30 mouse cellular contexts compared by ENCODE assay signal in genomic region chr1:136030201-136030600, GRCm38 (mm10). TPM values are rescaled to one million over a fixed set of nuclear protein-coding genes. Genes with fewer than 3 reads are reported as not detected.
DNase-seq lines count a peak whose midpoint lies in the region; ATAC-seq lines count a peak whose summit lies in the region.
"Had no signal": no experiment of that assay in that cellular context is flagged by ENCODE, and none has a peak within 500 bp of the region (broad histone marks: within the 10 kb centered on the region; RNA-seq: fewer than 3 reads in every experiment).

No protein-coding gene starts in this region.

- peak overlapping the region; percentile 35; the same call in 1 of the 2 replicates for H3K27ac ChIP-seq in heart, embryonic 11.5 days (ENCODE audit: low read depth, low read length)
- H3K27ac ChIP-seq in embryonic facial prominence, embryonic 14.5 days (replicated peaks; ENCODE audit: low read depth, low read length) = no peak overlapping the region
- H3K27ac ChIP-seq in midbrain, embryonic 13.5 days = peak overlapping the region; percentile 22; the same call in 1 of the 2 replicates
- H3K27ac ChIP-seq: embryonic facial prominence, embryonic 12.5 days; hindbrain, embryonic 13.5 days; kidney, postnatal 0 days; left cerebral cortex, adult 2 months had no signal

- H3K4me1 ChIP-seq in heart, embryonic 11.5 days (ENCODE audit: control insufficient read depth, insufficient read depth, low read length) = 0 out of 2 replicates have a peak, but pooled peaks cover 9% of the 10 kb centered on the region
- no peaks in the 10 kb centered on the region for H3K4me1 ChIP-seq in embryonic facial prominence, embryonic 14.5 days (ENCODE audit: control insufficient read depth, insufficient read depth, low read length)
- peaks cover 26% of the 10 kb centered on the region for H3K4me1 ChIP-seq in midbrain, embryonic 13.5 days (replicated peaks)
- H3K4me1 ChIP-seq: hindbrain, embryonic 13.5 days had no signal

- H3K27me3 ChIP-seq in heart, embryonic 11.5 days (ENCODE audit: control insufficient read depth, insufficient read depth, low read length) = no peaks in the 10 kb centered on the region
- no peaks in the 10 kb centered on the region for H3K27me3 ChIP-seq in embryonic facial prominence, embryonic 14.5 days (replicated peaks; ENCODE audit: control insufficient read depth, insufficient read depth, low read length)
- no peaks in the 10 kb centered on the region for H3K27me3 ChIP-seq in midbrain, embryonic 13.5 days
- H3K27me3 ChIP-seq: embryonic facial prominence, embryonic 12.5 days; heart, embryonic 12.5 days; hindbrain, embryonic 13.5 days had no signal

- WGBS in heart, embryonic 11.5 days (ENCODE audit: insufficient replicate concordance) = 73% methylated on average over 7 of the region's 7 CpGs
- 47% methylated on average over 7 of the region's 7 CpGs for WGBS in embryonic facial prominence, embryonic 14.5 days
- WGBS in midbrain, embryonic 13.5 days = 18% methylated on average over 7 of the region's 7 CpGs

- H3K4me2 ChIP-seq in heart, embryonic 11.5 days = no peak overlapping the region
- H3K4me2 ChIP-seq in embryonic facial prominence, embryonic 14.5 days (ENCODE audit: low read depth, low read length) = no peak overlapping the region
- no peak overlapping the region for H3K4me2 ChIP-seq in midbrain, embryonic 13.5 days (replicated peaks)
- H3K4me2 ChIP-seq: embryonic facial prominence, embryonic 12.5 days; heart, embryonic 12.5 days; hindbrain, embryonic 13.5 days had no signal

- peaks cover 52% of the 10 kb centered on the region for H3K36me3 ChIP-seq in heart, embryonic 11.5 days (ENCODE audit: control insufficient read depth, insufficient read depth, low read length)
- H3K36me3 ChIP-seq in embryonic facial prominence, embryonic 14.5 days (ENCODE audit: control insufficient read depth, insufficient read depth, low read length) = peaks cover 95% of the 10 kb centered on the region
- H3K36me3 ChIP-seq in midbrain, embryonic 13.5 days = peaks cover 97% of the 10 kb centered on the region

- intact Hi-C loops in heart, postnatal 10 days (cut with DNase I) = no loop called here

- ATAC-seq in heart, embryonic 11.5 days (replicated peaks; ENCODE audit: insufficient number of reproducible peaks, low FRiP score, low TSS enrichment) = no peak
- peak; percentile 56; the same call in 1 of the 2 replicates for ATAC-seq in embryonic facial prominence, embryonic 14.5 days (ENCODE audit: low read depth)
- ATAC-seq in midbrain, embryonic 13.5 days = peak; percentile 37; the same call in 1 of the 2 replicates
- ATAC-seq: inflammation-experienced regulatory T-cells, adult 6 months had no signal

- no peaks in the 10 kb centered on the region for H3K9me3 ChIP-seq in heart, embryonic 11.5 days (replicated peaks; ENCODE audit: control insufficient read depth, low read length)
- H3K9me3 ChIP-seq in embryonic facial prominence, embryonic 14.5 days (ENCODE audit: control insufficient read depth, low read length) = no peaks in the 10 kb centered on the region
- no peaks in the 10 kb centered on the region for H3K9me3 ChIP-seq in midbrain, embryonic 13.5 days
- H3K9me3 ChIP-seq: embryonic facial prominence, embryonic 12.5 days; heart, embryonic 12.5 days; hindbrain, embryonic 13.5 days had no signal

- no peak overlapping the region for H3K9ac ChIP-seq in heart, embryonic 11.5 days (ENCODE audit: low read depth, low read length)
- H3K9ac ChIP-seq in embryonic facial prominence, embryonic 14.5 days (ENCODE audit: low read depth, low read length) = no peak overlapping the region
- H3K9ac ChIP-seq in midbrain, embryonic 13.5 days (replicated peaks) = no peak overlapping the region
- H3K9ac ChIP-seq: embryonic facial prominence, embryonic 12.5 days; heart, embryonic 12.5 days; hindbrain, embryonic 13.5 days had no signal

- DNase-seq in embryo, embryonic 10 days (ENCODE audit: low spot score) = peak; percentile 35
- no peak for DNase-seq in embryo, embryonic 10.5 days (ENCODE audit: low spot score)
- DNase-seq in heart, postnatal 10 days = no peak
- peak; percentile 63 for DNase-seq in embryonic facial prominence, embryonic 14.5 days (ENCODE audit: low spot score)
- no peak for DNase-seq in right cerebral cortex, postnatal 25 days
- no peak for DNase-seq in adrenal gland, postnatal 10 days
- DNase-seq: adrenal gland, postnatal 14 days; cerebellum, adult 8-10 months; heart, postnatal 36 days; kidney, adult 2 months; right cerebral cortex, postnatal 14 days; spleen, adult 18-20 months; thymus, postnatal 14 days had no signal

- H3K4me3 ChIP-seq in heart, embryonic 11.5 days (ENCODE audit: low read depth, low read length) = no peak overlapping the region
- no peak overlapping the region for H3K4me3 ChIP-seq in embryonic facial prominence, embryonic 14.5 days (ENCODE audit: low read depth, low read length)
- H3K4me3 ChIP-seq in midbrain, embryonic 13.5 days (replicated peaks) = no peak overlapping the region
- H3K4me3 ChIP-seq: embryonic facial prominence, embryonic 12.5 days; heart, embryonic 12.5 days; hindbrain, embryonic 13.5 days; left cerebral cortex, adult 2 months had no signal

RNA-seq across cellular contexts. Expression of gene Ascl5, which starts 20.4 kb away (rescaled TPM):
- polyA plus RNA-seq in heart, embryonic 11.5 days (2014; fragmentation: Nextera tagmentation; extraction: Ambion mirVana) = 0.44 TPM in 1 of 2 replicates, not detected in the other
- total RNA-seq in heart, postnatal 10 days (2021) = not detected
- polyA plus RNA-seq in embryonic facial prominence, embryonic 14.5 days (2014; fragmentation: Nextera tagmentation; extraction: Ambion mirVana) = 0.67 TPM in 1 of 2 replicates, not detected in the other
- not detected in 2 replicates for polyA plus RNA-seq in midbrain, embryonic 13.5 days (2015; fragmentation: Nextera tagmentation; extraction: Ambion mirVana)
- not detected for total RNA-seq in adrenal gland, postnatal 10 days (2021)
- total RNA-seq: adrenal gland, postnatal 14 days; gastrocnemius, adult 8-10 months; heart, postnatal 36 days; liver, adult 2 months; megakaryocyte-erythroid progenitor cell, adult 5-6 weeks; neutrophil, adult 5-6 weeks had no signal
- polyA plus RNA-seq: gonadal fat pad, adult 2 months; heart, embryonic 12.5 days; hindbrain, embryonic 13.5 days; inflammation-experienced regulatory T-cells, adult 6 months; kidney, adult 2 months; kidney, postnatal 0 days; large intestine, adult 2 months; liver, adult 2 months; liver, embryonic 16.5 days; lung, embryonic 16.5 days had no signal

RNA-seq across cellular contexts. Expression of gene Tmem9, which starts 22.3 kb away (rescaled TPM):
- 65.0 and 106 TPM in 2 replicates for polyA plus RNA-seq in heart, embryonic 11.5 days (2014; fragmentation: Nextera tagmentation; extraction: Ambion mirVana)
- 10 to 100 TPM; 23.8 to 26.1 TPM for total RNA-seq in heart, postnatal 10 days (2021)
- polyA plus RNA-seq in embryonic facial prominence, embryonic 14.5 days (2014; fragmentation: Nextera tagmentation; extraction: Ambion mirVana) = 93.3 and 112 TPM in 2 replicates
- 144 and 146 TPM in 2 replicates for polyA plus RNA-seq in midbrain, embryonic 13.5 days (2015; fragmentation: Nextera tagmentation; extraction: Ambion mirVana)
- total RNA-seq in adrenal gland, postnatal 10 days (2021) = 10 to 100 TPM; 38.2 to 40.0 TPM

RNA-seq across cellular contexts. Expression of gene Cacna1s, which starts 22.3 kb away (rescaled TPM):
- polyA plus RNA-seq in heart, embryonic 11.5 days (2014; fragmentation: Nextera tagmentation; extraction: Ambion mirVana) = 0.69 and 0.79 TPM in 2 replicates
- 1 to 10 TPM in 1 of 2 experiments, under 1 TPM in 1; 0.94 to 1.2 TPM for total RNA-seq in heart, postnatal 10 days (2021)
- polyA plus RNA-seq in embryonic facial prominence, embryonic 14.5 days (2014; fragmentation: Nextera tagmentation; extraction: Ambion mirVana) = 11.2 and 12.1 TPM in 2 replicates
- polyA plus RNA-seq in midbrain, embryonic 13.5 days (2015; fragmentation: Nextera tagmentation; extraction: Ambion mirVana) = 0.22 TPM in 1 of 2 replicates, not detected in the other
- 10 to 100 TPM in 1 of 2 experiments, 1 to 10 TPM in 1; 8.6 to 30.5 TPM for total RNA-seq in adrenal gland, postnatal 10 days (2021)
- total RNA-seq: megakaryocyte-erythroid progenitor cell, adult 5-6 weeks; neutrophil, adult 5-6 weeks had no signal
- polyA plus RNA-seq: liver, adult 2 months; stomach, embryonic 14.5 days had no signal

RNA-seq across cellular contexts. Expression of gene Igfn1, which starts 24.1 kb away (rescaled TPM):
- 0.04 TPM in 1 of 2 replicates, not detected in the other for polyA plus RNA-seq in heart, embryonic 11.5 days (2014; fragmentation: Nextera tagmentation; extraction: Ambion mirVana)
- total RNA-seq in heart, postnatal 10 days (2021) = under 1 TPM; 0.05 TPM
- polyA plus RNA-seq in embryonic facial prominence, embryonic 14.5 days (2014; fragmentation: Nextera tagmentation; extraction: Ambion mirVana) = 0.09 TPM in 1 of 2 replicates, not detected in the other
- polyA plus RNA-seq in midbrain, embryonic 13.5 days (2015; fragmentation: Nextera tagmentation; extraction: Ambion mirVana) = not detected in 2 replicates
- total RNA-seq in adrenal gland, postnatal 10 days (2021) = 1 to 10 TPM in 1 of 2 experiments, under 1 TPM in 1; 0.82 to 3.3 TPM
- total RNA-seq: adrenal gland, postnatal 14 days; heart, postnatal 36 days; liver, adult 2 months; megakaryocyte-erythroid progenitor cell, adult 5-6 weeks had no signal
- polyA plus RNA-seq: hindbrain, embryonic 13.5 days; inflammation-experienced regulatory T-cells, adult 6 months; large intestine, adult 2 months; liver, adult 2 months; liver, embryonic 16.5 days; lung, embryonic 16.5 days had no signal

Comparison
In these comparisons a context has a peak if more than half of its experiments do, and no peak if none do; other contexts are left out.
1. DNase-seq: peak in embryo, embryonic 10 days (single experiment) and embryonic facial prominence, embryonic 14.5 days (single experiment); none in embryo, embryonic 10.5 days (single experiment), heart, postnatal 10 days (0 of 2), right cerebral cortex, postnatal 25 days (single experiment) and adrenal gland, postnatal 10 days (single experiment).